Mouse (Mus musculus) layer of hippocampus, postnatal 10 days (tissue): ENCODE results near the gene Hoxb4. TPM values are rescaled to one million over a fixed set of nuclear protein-coding genes. Genes with fewer than 3 reads are reported as not detected.

ENCODE experiments used
- DNase-seq, 2 experiments: peaks; one replicate each; pipeline ENCODE4 v3.0.0; 2021; ENCODE audit warnings: low spot score in 2 of 2
- total RNA-seq, 2 experiments: library from RNA; stranded (reverse); gene quantifications; 2 replicates each; pipeline ENCODE4 v1.2.3; 2021

Hoxb4 gene
- total RNA-seq, 2 experiments from 2014 or later = not detected

- no peak for DNase-seq
These were observed 19.0 kb upstream of the Hoxb4 start for GRCm38 (mm10) chr11:96298895-96299667.

GRCm38 (mm10) chr11:96299781-96300180 is 18.3 kb upstream of the Hoxb4 start:
- DNase-seq = no peak

GRCm38 (mm10) chr11:96300354-96301063 is 17.6 kb upstream of the Hoxb4 start:
- DNase-seq = no peak

GRCm38 (mm10) chr11:96301064-96301431 is 17.0 kb upstream of the Hoxb4 start:
- no peak for DNase-seq

GRCm38 (mm10) chr11:96301837-96302236 is 16.2 kb upstream of the Hoxb4 start:
- DNase-seq = peak in 1 of 2 experiments; percentile 46

GRCm38 (mm10) chr11:96302381-96303150 is 15.5 kb upstream of the Hoxb4 start:
- DNase-seq = no peak

GRCm38 (mm10) chr11:96303151-96304099 is 14.6 kb upstream of the Hoxb4 start, which contains the start of gene Hoxb5:
TSS of gene Hoxb5 (plus strand) at chr11:96303336.
- peak; percentile 69 for DNase-seq

- DNase-seq = no peak
These were observed 13.5 kb upstream of the Hoxb4 start for GRCm38 (mm10) chr11:96304381-96305195.

GRCm38 (mm10) chr11:96305505-96306182 is 12.4 kb upstream of the Hoxb4 start:
- DNase-seq = no peak

- DNase-seq = no peak
These were observed 11.7 kb upstream of the Hoxb4 start for GRCm38 (mm10) chr11:96306183-96306907.

GRCm38 (mm10) chr11:96306908-96307269 is 11.2 kb upstream of the Hoxb4 start:
- no peak for DNase-seq

- no peak for DNase-seq
These were observed 9.3 kb upstream of the Hoxb4 start for GRCm38 (mm10) chr11:96308763-96309162.

GRCm38 (mm10) chr11:96309288-96309687 is 8.8 kb upstream of the Hoxb4 start:
- DNase-seq = no peak

- DNase-seq = no peak
These were observed 7.7 kb upstream of the Hoxb4 start for GRCm38 (mm10) chr11:96310183-96310938.

GRCm38 (mm10) chr11:96311097-96311496 is 7.0 kb upstream of the Hoxb4 start:
- no peak for DNase-seq

- DNase-seq = peak in 1 of 2 experiments; percentile 42
These were observed 6.3 kb upstream of the Hoxb4 start for GRCm38 (mm10) chr11:96311520-96312417.

- DNase-seq = no peak
These were observed 4.9 kb upstream of the Hoxb4 start for GRCm38 (mm10) chr11:96313134-96313533.
